Mouse (Mus musculus): ENCODE measurements around the gene Bicra.

Bicra gene

DNA sequence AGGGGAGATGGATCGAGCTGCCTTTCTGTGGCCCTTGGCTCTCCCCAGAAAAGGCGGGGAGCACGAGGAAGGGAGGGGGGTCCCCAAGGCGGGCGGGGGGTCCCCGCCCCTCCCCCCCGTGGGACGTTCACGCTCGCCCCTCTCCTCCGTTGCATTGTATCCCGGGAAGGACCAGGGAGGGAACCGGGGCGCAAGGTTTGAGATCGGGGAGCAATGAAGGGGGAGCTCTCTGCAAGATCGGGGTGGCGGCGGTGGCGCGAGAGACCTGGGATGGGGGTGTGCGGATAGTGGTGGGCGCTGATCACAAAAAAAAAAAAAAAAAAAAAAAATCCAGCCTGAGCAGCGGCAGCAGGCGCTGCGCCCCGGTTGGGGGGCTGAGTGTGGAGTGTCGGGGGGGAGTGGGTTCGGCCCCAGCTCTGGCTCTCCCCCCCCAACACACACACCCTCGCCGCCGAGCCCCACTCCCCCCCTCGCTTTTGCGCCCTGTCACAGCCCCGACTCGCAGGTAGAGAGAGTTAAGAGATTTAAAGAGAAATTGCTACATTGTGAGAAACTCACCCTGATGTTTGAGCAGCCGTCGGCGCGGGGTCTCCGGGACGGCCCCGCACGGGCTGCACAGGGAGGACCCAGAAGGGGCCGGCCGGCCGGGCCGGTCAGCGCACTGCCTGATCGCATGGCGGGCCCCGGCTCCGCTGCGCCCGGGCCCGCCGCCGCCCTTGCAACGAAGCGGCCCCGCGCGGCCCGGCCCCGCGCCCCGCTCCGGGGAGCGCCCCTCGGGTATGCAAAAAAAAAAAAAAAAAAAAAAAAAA is at the start of gene Bicra:
Bicra (minus strand) TSS at position 584 of the 809 bp plus-strand sequence.
- DNase-seq (ENCODE audit: extremely low read depth, insufficient read length, low spot score), result peak; percentile 80

DNA sequence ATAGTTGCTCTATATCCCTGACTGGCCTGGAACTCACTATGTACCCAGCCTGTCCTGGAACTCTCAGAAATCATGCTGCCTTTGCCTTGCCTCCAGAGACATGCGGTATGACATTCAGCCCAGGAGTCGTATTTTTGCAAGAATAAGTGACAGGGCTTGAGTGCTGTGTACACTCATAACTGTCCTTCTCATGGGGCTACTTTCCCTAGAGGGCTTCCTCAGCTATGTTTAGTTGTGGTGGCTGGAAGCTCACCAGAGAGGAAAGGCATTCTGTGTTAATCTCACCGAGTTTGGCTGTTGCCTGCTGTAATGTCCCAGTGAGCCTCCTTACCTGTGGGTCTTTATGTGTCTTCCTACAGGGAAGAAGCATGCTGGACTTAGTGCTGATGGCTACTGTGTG is 46.9 kb upstream of the Bicra start:
- no peak for DNase-seq (ENCODE audit: extremely low read depth, insufficient read length, low spot score)

DNA sequence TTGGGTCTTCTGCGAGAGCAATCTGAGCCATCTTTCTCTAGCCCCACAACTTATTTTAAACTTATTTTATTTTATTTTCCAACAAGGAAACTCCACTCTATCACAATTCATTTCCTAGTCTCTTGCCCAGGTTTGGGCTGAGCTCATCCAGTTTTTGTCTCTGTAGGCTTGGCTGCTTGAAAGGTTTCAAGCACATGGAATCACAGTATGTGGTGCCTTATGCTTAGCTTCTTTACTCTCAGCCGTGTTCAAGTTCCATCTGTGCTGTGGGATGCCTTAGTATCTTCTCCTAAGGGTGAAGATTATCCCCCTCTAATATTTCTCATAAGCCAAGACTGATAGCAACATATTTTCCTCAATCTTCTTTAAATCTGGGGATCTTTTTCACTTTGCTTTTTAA is 39.9 kb upstream of the Bicra start:
- DNase-seq (ENCODE audit: extremely low read depth, insufficient read length, low spot score), result no peak

DNA sequence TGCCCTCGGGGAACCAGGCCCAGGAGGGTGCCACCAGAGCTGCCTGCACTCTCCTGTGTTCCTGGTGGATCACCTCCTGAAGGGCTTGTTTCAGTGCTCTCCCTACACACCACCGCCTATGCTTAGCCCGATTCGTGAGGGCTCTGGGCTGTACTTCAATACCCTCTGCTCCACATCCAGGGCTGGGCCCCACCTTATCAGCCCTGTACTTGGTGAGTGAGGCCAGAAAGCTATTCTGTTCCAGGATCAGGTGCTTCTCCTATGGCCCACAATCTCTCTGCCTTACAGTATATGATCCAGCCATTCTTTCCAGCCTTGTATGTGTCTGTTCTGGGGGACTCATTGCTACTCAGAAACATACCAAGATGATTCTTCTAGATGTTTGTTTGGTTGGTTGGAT is 35.6 kb upstream of the Bicra start:
- no peak for DNase-seq (ENCODE audit: extremely low read depth, insufficient read length, low spot score)

DNA sequence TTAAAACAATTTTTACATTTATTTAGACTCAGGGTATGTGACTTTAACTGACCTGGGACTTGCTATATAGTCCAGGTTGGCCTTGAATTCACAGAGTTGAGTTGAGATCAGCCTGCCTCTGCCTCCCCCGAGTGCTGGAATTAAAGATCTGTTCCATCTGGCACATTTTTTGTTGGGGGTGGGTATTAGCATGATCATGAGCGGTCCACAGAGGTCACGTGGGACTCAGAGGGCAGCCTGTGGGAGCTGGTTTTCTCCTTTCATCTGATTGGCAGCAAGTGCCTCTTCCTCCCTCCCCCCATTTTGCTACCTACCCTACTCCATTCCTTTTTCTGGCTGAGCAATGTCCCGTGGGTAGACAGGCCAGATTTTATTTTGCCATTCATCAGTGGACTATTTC is 32.9 kb upstream of the Bicra start:
- DNase-seq (ENCODE audit: extremely low read depth, insufficient read length, low spot score), result no peak

DNA sequence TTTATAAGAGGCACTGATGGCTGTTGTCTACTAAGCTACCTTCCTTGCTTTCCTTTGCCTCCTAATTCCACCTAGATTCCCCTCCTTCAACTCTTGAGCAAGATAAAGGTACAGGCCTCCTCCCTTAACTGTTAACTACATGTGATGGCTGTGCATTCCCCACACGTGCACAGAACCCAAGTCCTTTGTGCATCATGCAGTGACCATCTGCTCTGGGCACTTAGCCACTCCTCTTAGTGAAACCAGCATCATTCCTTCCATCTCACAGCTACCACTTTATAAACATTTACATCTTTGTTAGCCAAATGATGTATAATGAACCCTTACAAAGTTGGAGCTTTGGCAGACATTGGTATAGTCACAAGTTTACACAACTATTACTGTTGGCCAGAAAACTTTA is 32.2 kb upstream of the Bicra start:
- DNase-seq (ENCODE audit: extremely low read depth, insufficient read length, low spot score), result no peak

DNA sequence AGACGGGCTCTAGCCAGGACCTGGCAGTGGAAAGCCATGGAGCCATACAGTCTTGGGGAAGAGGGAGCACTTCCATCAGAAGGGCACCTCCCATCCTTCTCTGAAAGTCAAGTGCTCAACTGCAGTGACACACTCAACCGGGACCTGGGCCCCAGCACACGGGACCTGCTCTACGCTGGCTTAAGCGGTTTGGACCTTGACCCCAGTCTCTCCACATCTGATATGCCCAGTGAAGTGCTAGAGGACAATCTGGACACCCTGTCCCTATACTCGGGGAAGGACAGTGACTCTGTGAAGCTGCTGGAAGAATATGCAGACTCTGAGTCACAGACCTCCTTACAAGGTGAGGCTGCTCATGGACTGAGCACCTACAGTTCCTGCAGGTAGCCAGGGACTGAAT is 24.2 kb upstream of the Bicra start:
- DNase-seq (ENCODE audit: extremely low read depth, insufficient read length, low spot score), result no peak

DNA sequence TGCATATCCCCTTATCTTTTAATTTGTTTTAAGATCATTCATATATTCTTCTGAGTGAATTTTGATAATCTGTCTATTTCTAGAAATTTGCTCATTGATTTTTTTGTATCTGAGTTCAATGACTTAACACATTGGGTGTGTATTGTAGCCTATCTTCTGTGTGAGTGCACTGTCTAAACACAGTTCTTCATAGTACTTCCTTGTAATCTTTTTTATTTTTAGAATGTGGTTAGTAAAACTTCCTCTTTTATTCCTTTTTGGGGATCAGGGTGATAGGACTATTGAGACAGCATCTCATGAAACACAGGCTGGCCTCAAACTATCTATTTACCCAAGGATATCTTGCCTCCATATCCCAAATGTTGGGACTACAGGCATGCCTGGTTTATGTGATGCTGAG is 23.1 kb upstream of the Bicra start:
- no peak for DNase-seq (ENCODE audit: extremely low read depth, insufficient read length, low spot score)

DNA sequence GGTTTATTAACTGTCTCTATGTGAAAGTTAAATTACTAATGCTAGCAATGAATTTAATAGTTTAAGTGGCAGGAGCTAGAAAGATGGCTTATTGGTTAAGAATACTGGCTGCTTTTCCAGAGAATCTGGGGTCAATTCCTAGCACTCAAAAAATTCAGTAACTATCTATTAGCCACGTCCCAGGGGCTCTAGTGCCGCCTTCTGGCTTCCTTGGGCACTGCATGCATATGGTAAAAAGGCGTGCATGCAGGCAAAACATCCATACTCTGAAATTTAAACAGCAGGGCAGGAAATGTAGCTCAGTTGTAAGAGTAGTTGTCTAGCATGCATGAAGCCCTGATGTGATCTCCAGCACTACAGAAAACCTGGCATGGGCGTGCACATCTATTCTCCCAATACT is 15.8 kb upstream of the Bicra start:
- DNase-seq (ENCODE audit: extremely low read depth, insufficient read length, low spot score), result no peak

DNA sequence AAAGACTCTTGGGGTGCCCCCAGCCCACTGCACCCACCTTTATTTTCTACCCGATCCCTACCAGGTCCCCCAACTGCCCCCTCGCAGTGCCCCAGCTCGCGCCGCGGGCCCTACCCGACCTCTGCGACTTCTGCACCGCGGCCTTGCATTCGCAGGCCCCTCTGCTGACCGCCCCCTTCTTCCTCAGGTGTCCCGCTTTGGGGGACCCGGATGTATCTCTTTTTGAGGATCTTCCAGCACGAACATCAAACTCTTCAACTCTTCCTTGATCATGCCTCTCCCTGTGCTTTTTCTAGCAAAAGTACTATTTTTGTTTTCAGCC is 14.3 kb upstream of the Bicra start:
- no peak for DNase-seq (ENCODE audit: extremely low read depth, insufficient read length, low spot score)

DNA sequence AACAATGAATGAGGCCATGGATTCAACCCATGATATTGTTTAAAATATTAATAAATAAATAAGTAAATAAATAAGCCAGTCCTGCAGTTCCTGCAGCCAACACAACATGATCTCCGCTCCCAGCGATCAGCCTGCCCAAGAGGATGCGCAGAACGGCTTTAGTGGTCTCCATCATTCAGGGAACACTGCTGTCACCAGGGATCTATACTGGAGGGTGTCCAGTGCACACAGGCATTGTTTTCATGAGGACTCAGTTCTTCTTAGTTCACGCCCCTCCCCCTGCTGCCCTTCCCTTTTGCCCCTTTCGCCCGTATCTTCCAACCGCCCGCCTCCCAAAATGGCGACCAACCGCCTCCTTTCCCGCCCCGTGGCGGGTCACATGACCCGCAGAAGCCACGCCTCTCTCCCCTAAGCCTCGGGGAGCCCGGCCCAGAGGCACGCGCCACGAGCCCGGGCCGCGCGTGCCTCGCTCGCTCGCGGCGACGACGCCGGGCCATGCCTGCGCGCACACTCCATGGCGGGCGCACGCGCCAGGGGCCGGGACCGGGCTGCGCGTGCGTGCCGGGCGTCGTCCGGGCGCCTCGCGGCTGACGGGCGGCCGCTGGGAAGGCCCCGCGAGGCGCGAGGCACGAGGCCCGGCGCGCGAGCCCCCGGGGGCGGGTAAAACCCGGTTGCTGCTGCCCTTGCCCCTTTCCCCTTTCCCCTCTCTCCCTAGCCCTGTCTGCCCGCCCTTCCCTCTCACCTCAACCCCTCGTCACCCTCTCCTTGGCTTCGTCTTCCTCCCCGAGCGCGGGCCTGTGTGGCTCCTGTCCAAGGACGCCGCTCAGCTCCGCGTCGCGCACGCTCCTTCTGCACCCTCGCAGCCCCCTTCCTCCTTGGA is 13.7 kb upstream of the Bicra start, which contains the start of gene Zfp541:
Zfp541 (plus strand) TSS at position 596 of the 880 bp plus-strand sequence.
- no peak for DNase-seq (ENCODE audit: extremely low read depth, insufficient read length, low spot score)

DNA sequence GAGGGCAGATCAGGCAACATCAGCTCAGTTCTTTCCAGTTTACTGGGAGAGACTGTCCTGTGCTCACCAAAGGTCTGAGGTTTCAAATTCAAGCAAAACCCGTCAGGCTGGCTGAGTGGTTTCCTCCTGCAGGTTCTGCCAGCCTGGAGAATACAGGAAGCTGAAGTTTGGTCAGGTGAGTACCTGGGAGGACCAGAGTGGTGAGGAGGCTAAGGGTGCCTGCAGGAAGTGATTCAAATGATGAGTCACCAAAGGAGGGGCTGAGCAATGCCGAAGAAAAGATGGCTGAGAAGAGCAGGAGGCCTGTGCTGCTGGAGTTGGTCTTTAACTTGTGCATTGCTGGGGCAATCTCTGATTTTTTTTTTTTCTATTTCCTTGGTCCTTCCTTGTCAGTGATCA is 9.4 kb upstream of the Bicra start:
- peak; percentile 39 for DNase-seq (ENCODE audit: extremely low read depth, insufficient read length, low spot score)

DNA sequence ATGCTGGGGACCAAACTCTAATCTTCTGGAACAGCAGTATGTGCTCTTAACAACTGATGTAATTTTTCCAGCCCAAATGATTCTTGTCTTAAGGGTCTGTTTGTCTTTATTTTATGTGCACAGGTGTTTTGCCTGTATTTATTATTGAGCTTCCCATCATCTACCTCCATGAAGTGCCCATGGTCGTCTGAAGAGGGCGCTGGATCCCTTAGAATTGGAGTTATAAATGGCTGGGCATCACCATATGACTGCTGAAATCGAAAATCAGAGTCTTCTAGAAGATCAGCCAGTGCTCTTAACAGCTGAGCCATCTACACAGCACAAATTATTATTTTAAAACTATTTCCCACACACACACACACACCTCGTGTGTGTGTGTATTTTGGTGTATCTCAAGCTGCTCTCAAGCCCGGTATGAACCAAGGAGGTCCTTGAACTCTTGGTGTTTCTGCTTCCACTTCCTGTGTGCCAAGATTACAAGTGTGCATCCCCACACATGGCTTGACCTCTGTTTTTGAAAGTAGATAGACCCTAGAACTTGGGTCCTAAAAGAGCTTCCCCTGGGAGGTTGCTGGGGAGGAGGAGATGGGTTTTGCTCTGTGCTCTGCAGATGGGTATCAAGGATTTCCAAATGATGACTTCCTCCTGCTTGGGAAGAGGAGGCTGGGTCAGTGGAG is 8.9 kb upstream of the Bicra start:
- no peak for DNase-seq (ENCODE audit: extremely low read depth, insufficient read length, low spot score)

DNA sequence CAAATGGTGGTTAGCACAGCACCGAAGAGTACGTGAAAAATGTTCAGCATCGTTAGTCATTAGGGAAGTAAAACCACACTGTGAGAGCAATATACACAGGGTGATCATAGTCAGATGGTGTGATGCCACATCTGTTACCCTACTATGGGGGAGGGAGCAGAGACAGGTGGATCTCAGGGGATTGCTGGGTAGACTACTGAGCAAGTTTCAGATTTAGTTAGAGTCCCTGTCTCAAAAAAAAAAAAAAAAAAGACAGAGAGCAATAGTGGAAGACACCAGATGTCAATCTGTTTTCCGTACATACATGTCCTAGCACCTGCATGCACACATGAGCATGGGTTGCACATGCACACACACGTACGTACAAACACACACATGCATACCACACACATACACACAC is 7.9 kb upstream of the Bicra start:
- no peak for DNase-seq (ENCODE audit: extremely low read depth, insufficient read length, low spot score)

DNA sequence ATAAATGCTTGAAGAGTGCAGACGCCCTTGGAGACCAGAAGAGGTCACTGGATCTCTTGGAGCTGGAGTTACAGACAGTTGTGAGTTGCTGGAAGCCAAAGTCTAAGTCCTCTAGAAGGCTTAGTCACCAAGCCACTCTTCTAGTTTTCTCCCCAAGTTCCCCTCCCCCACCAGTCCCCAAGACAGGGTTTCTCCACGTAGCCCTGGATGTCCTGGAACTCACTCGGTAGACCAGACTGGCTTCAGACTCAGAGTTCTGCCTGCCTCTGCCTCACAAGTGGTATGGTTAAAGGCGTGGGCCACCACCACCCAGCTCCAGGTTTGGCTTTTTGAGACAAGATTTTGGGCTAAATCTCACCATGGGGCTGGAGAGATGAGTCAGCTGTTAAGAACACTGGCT is 7.2 kb upstream of the Bicra start:
- peak; percentile 40 for DNase-seq (ENCODE audit: extremely low read depth, insufficient read length, low spot score)

DNA sequence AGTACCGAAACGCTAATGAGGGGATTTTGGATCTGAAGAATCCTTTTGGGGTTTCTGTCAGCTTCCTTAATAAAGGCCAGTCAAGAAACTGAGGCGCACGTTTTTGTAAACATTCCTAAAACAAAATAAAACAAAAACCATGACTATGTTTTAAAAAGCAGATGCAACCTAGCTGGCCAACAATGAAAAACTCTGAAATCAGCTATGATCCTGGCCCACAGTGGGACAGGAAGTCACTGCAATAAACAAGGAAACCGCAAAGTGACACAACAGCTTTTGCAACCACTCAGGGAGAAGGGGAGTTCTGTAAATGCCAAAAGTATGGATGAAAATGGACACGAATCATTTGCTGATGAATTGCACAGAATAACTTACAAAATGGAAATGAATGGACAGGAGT is 5.4 kb upstream of the Bicra start:
- DNase-seq (ENCODE audit: extremely low read depth, insufficient read length, low spot score), result no peak

DNA sequence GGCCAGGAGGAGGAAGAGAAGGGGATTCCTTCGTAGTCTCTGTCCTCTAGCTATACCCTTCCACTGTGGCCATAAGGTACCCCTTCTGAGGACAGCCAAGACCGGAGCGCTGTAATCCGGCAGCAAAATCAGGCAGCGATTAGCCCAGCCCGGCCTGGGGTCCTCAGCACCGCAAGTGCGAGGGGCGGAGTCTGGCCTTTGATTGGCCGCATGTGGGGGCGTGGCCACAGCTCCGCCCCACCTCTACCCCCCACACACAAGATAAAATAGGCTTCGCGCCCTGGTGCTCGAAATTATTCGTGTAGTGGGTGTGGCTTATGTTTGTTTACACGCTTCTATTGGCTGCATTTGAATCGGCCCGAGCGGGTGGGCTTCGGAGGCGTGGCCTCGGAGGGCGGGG is 5.0 kb upstream of the Bicra start:
- DNase-seq (ENCODE audit: extremely low read depth, insufficient read length, low spot score), result peak; percentile 97

DNA sequence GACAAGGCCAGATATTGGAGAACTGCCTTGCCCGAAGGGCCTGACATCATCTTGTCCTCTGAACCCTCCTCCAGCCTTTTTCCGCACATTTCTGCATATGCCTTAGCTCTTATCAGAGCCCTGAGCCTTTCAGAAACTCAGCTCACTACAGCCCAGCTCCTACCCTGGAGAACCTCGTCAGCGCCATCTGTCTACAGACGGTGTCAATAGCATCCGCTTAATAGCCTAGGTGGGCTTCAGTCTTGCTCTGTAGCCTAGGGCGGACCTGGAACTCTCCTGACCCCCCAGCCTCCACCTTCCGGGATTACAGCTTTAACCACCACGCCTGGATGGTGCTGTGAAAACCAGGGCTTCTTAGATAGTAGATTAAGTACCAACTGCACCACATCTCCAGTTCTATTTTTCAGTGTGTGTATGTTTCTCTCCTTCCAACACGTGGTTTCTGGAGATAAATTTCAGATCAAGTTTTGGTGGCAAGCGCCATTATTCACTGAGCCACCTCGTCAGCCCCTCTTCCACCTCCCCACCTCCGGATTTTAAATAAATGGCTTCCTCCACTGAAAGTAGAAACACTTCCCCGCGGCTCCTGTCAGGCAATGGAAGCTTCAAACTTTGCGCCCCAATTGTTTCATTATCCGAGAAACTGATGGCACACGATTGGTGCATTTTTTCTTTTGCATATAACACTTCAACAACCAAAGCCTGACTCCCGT is 4.3 kb upstream of the Bicra start:
- peak; percentile 48 for DNase-seq (ENCODE audit: extremely low read depth, insufficient read length, low spot score)

DNA sequence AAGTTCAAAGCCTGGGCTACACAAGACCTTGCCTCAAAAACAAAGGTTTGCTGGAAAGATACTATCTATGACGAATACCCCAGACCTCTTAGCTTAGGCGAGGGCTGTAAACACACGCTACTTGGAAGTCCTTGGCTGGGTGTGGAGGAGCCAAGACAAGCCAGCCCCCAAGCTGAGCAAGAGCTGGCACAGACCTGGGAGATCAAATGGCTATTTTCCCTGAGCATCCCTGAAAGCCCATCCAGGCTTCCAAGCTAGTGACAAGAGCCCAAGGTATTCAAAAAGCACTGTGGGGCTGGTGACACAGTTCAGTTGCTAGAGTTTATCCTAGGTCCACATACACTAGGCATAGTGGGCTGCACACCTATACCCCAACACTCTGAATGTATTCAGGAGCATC is 2.9 kb upstream of the Bicra start:
- no peak for DNase-seq (ENCODE audit: extremely low read depth, insufficient read length, low spot score)

DNA sequence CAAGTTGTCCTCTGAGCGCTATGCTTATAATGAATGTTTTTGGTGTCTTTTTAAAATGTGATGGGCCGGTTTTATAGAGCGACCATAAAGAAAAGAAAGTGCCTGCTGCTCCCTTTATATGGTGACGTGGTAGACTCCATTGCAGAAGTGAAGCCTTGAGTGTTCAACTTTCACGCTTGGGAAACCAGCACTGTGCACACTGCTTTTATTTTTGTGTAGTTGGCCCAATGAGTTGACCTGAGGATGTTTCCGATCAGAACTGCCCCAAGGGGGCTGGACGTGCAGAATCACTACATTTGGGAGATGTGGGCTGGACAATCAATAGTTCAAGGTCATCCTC is 1.8 kb upstream of the Bicra start:
- no peak for DNase-seq (ENCODE audit: extremely low read depth, insufficient read length, low spot score)

All from 3134 (cell line).